Mouse (Mus musculus) bone marrow macrophage, adult 2 months (primary cell): Measurements from ENCODE around the gene Rbms3.

Experiments used
- CTCF ChIP-seq: IDR thresholded peaks from 2 replicates; pipeline ENCODE4 v1.5.1; 2012; ENCODE audit warnings: low read depth, mild to moderate bottlenecking, low read length, moderate library complexity
- POLR2A ChIP-seq: IDR thresholded peaks from 2 replicates; pipeline ENCODE4 v1.6.1; 2012; ENCODE audit warnings: mild to moderate bottlenecking, low read depth, low read length, borderline replicate concordance

DNA sequence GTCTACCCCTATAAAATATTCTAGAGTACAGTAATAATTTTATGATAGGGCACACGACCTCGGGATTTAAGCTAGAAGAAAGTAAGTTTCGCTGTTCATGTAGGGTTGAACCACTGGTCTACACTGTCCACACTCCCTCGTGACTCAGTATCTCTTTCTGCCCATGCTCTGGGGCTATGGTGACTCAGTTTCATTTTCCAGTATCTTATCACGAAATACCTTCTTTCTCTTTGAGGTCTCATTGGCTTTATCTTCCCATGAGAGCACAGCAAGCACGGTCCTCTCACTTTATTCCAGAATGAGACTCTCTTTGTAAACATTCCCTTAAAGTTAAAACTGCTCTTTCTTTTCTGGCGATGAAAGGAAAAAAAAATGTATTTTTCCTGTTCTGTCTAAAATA is 808.1 kb downstream of the Rbms3 start:
- TF ChIP-seq POLR2A (no peak), CTCF (no peak)
